Mouse (Mus musculus): Measurements from ENCODE around the gene Vpreb3.

GRCm38 (mm10) chr10:75932891-75933290, 10.0 kb upstream of the Vpreb3 start, which contains the start of gene Chchd10:
- TF ChIP-seq CTCF (IDR thresholded peaks at IDR 0.05; ENCODE audit: low read depth) = no peak
- TF ChIP-seq EP300 (IDR thresholded peaks at IDR 0.05; ENCODE audit: low read depth) = no peak

All from liver, postnatal 0 days (tissue).